Mouse (Mus musculus): ENCODE results near the gene Sertad4.

The Sertad4 gene

GRCm38 (mm10) chr1:192855474-192856230, at the start of gene Sertad4:
Gene Sertad4, minus strand, starts transcription at chr1:192855756.
- DNase-seq (ENCODE audit: low spot score) = peak; percentile 34

GRCm38 (mm10) chr1:192901516-192901915, 46.0 kb upstream of the Sertad4 start:
- DNase-seq (ENCODE audit: low spot score) = no peak

GRCm38 (mm10) chr1:192900913-192901312, 45.4 kb upstream of the Sertad4 start:
- DNase-seq (ENCODE audit: low spot score) = no peak

GRCm38 (mm10) chr1:192898742-192899141, 43.2 kb upstream of the Sertad4 start:
- no peak for DNase-seq (ENCODE audit: low spot score)

GRCm38 (mm10) chr1:192897218-192897617, 41.7 kb upstream of the Sertad4 start:
- no peak for DNase-seq (ENCODE audit: low spot score)

- no peak for DNase-seq (ENCODE audit: low spot score)
These were observed 40.5 kb upstream of the Sertad4 start for GRCm38 (mm10) chr1:192896076-192896475.

- DNase-seq (ENCODE audit: low spot score) = no peak
These were observed 35.2 kb upstream of the Sertad4 start for GRCm38 (mm10) chr1:192890716-192891115.

GRCm38 (mm10) chr1:192882617-192883295, 27.2 kb upstream of the Sertad4 start:
- no peak for DNase-seq (ENCODE audit: low spot score)

GRCm38 (mm10) chr1:192880130-192880529, 24.6 kb upstream of the Sertad4 start:
- no peak for DNase-seq (ENCODE audit: low spot score)

- no peak for DNase-seq (ENCODE audit: low spot score)
These were observed 23.6 kb upstream of the Sertad4 start for GRCm38 (mm10) chr1:192879086-192879580.

GRCm38 (mm10) chr1:192872841-192873240, 17.3 kb upstream of the Sertad4 start:
- no peak for DNase-seq (ENCODE audit: low spot score)

- DNase-seq (ENCODE audit: low spot score) = no peak
These were observed 14.2 kb upstream of the Sertad4 start for GRCm38 (mm10) chr1:192869761-192870160.

- DNase-seq (ENCODE audit: low spot score) = no peak
These were observed 8.9 kb upstream of the Sertad4 start for GRCm38 (mm10) chr1:192864440-192864839.

GRCm38 (mm10) chr1:192861305-192861960, 5.9 kb upstream of the Sertad4 start:
- no peak for DNase-seq (ENCODE audit: low spot score)

- DNase-seq (ENCODE audit: low spot score) = no peak
These were observed 4.7 kb upstream of the Sertad4 start for GRCm38 (mm10) chr1:192860273-192860672.

GRCm38 (mm10) chr1:192857582-192857981, 2.0 kb upstream of the Sertad4 start:
- DNase-seq (ENCODE audit: low spot score) = no peak

GRCm38 (mm10) chr1:192856931-192857330, 1.4 kb upstream of the Sertad4 start:
- DNase-seq (ENCODE audit: low spot score) = no peak

GRCm38 (mm10) chr1:192856411-192856810, 855 bp upstream of the Sertad4 start:
- no peak for DNase-seq (ENCODE audit: low spot score)

- DNase-seq (ENCODE audit: low spot score) = peak; percentile 41
These were observed 711 bp downstream of the Sertad4 start for GRCm38 (mm10) chr1:192854819-192855271.

- DNase-seq (ENCODE audit: low spot score) = no peak
These were observed 1.4 kb downstream of the Sertad4 start for GRCm38 (mm10) chr1:192853988-192854818.

GRCm38 (mm10) chr1:192853429-192853828, 2.1 kb downstream of the Sertad4 start:
- no peak for DNase-seq (ENCODE audit: low spot score)

GRCm38 (mm10) chr1:192852047-192852446, 3.5 kb downstream of the Sertad4 start:
- DNase-seq (ENCODE audit: low spot score) = no peak
